Mouse (Mus musculus): ENCODE measurements at regions not wholly inside any gene's neighbourhood (a gene's known extent, or its start where the extent isn't known, plus 50 kb on each side); places are given as distances from the start of the nearest gene placed in this dataset.

- Histone ChIP-seq H3K27me3 (ENCODE audit: control insufficient read depth) (no peaks in the 10 kb centered on the region), H3K4me1 (ENCODE audit: control insufficient read depth) (no peaks in the 10 kb centered on the region; the same call in 1 of the 2 replicates), H3K4me3 (replicated peaks) (no peak overlapping the region), H3K9me3 (ENCODE audit: control insufficient read depth, low read length) (no peaks in the 10 kb centered on the region), H3K36me3 (ENCODE audit: control insufficient read depth) (no peaks in the 10 kb centered on the region)
- no peak for TF ChIP-seq GATA1 (IDR thresholded peaks at IDR 0.05; ENCODE audit: low read length)
These were observed 166.1 kb upstream of the Krr1 start for GRCm38 (mm10) chr10:111806333-111806732.

GRCm38 (mm10) chr10:111806916-111807315 is 165.5 kb upstream of the Krr1 start:
- H3K4me1 ChIP-seq (ENCODE audit: control insufficient read depth): no peaks in the 10 kb centered on the region; the same call in 1 of the 2 replicates
- H3K27me3 ChIP-seq (ENCODE audit: control insufficient read depth): no peaks in the 10 kb centered on the region
- H3K36me3 ChIP-seq (ENCODE audit: control insufficient read depth): no peaks in the 10 kb centered on the region
- no peaks in the 10 kb centered on the region for H3K9me3 ChIP-seq (ENCODE audit: control insufficient read depth, low read length)
- H3K4me3 ChIP-seq (replicated peaks): no peak overlapping the region
- no peak for TF ChIP-seq TAL1 (IDR thresholded peaks at IDR 0.05; ENCODE audit: low read length)
- no peak for TF ChIP-seq GATA1 (IDR thresholded peaks at IDR 0.05; ENCODE audit: low read length)

- H3K4me3 ChIP-seq (replicated peaks): no peak overlapping the region
- no peaks in the 10 kb centered on the region for H3K9me3 ChIP-seq (ENCODE audit: control insufficient read depth, low read length)
- no peaks in the 10 kb centered on the region for H3K4me1 ChIP-seq (ENCODE audit: control insufficient read depth)
- TF ChIP-seq GATA1 (IDR thresholded peaks at IDR 0.05; ENCODE audit: low read length) (no peak), TAL1 (IDR thresholded peaks at IDR 0.05; ENCODE audit: low read length) (no peak)
- no peaks in the 10 kb centered on the region for H3K27me3 ChIP-seq (ENCODE audit: control insufficient read depth)
- no peaks in the 10 kb centered on the region for H3K36me3 ChIP-seq (ENCODE audit: control insufficient read depth)
These were observed 158.7 kb upstream of the Krr1 start for GRCm38 (mm10) chr10:111813736-111814135.

DNA sequence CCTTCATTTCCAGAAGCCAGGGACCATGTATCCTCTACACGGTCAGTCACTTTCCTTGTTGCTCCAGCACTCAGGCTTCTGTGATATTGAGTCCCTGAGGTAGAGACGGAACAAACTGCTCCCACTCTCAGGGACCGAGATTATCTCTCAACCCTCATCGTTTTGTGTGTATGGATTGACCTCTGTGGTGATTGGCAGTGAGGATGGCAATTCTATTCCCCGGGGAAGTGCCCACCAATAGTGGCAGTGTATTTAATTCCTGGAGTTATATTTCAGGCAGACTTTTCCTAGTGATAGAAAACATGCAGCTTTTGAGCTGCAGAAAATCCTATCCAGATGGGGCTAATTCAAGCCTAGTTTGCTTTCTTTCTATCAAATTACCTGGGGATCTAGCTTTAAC is 157.8 kb upstream of the Krr1 start:
- Histone ChIP-seq H3K4me3 (replicated peaks) (no peak overlapping the region), H3K4me1 (ENCODE audit: control insufficient read depth) (no peaks in the 10 kb centered on the region), H3K27me3 (ENCODE audit: control insufficient read depth) (no peaks in the 10 kb centered on the region), H3K36me3 (ENCODE audit: control insufficient read depth) (no peaks in the 10 kb centered on the region), H3K9me3 (ENCODE audit: control insufficient read depth, low read length) (no peaks in the 10 kb centered on the region)
- TF ChIP-seq TAL1 (IDR thresholded peaks at IDR 0.05; ENCODE audit: low read length) (no peak), GATA1 (IDR thresholded peaks at IDR 0.05; ENCODE audit: low read length) (no peak)

GRCm38 (mm10) chr10:111815160-111815559 is 157.3 kb upstream of the Krr1 start:
- Histone ChIP-seq H3K27me3 (ENCODE audit: control insufficient read depth) (no peaks in the 10 kb centered on the region), H3K4me3 (replicated peaks) (no peak overlapping the region), H3K9me3 (ENCODE audit: control insufficient read depth, low read length) (no peaks in the 10 kb centered on the region), H3K4me1 (ENCODE audit: control insufficient read depth) (no peaks in the 10 kb centered on the region), H3K36me3 (ENCODE audit: control insufficient read depth) (no peaks in the 10 kb centered on the region)
- TF ChIP-seq TAL1 (IDR thresholded peaks at IDR 0.05; ENCODE audit: low read length) (no peak), GATA1 (IDR thresholded peaks at IDR 0.05; ENCODE audit: low read length) (no peak)

DNA sequence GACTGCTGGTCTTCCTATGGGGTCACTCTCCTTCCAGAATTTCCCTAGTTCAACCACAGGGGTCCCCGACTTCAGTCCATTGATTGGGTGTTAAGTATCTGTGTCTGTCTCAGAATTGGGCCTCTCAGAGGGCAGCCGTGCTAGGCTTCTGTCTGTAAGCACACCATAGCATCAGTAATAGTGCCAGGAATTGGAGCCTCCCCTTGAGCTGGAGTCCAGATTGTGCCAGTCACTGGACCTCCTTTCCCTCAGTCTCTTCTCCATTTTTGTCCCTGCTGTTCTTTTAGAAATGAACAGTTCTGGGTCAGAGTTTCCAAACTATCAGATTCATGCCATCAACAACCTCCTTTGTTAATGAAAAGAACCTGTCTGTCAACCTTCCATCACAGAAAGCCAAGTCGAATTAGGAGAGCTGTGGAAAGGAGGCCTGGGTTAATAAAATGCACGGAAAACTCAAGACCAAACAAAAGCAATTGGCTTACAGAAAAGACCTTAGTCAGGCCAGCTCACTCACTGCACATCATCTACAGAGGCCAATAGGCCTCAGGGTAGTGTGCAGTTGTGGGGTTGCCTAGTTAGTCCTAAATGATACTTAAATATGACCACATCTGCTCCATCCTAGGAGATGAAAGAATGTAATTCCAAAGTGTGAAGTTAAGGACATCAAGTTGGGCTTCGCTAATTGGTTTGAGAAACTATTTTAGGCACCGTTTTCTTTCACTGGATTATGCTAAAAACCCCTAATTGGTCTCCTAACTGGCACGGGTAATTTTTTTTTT is 156.5 kb upstream of the Krr1 start:
- no peaks in the 10 kb centered on the region for H3K36me3 ChIP-seq (ENCODE audit: control insufficient read depth)
- no peak overlapping the region for H3K4me3 ChIP-seq (replicated peaks)
- H3K27me3 ChIP-seq (ENCODE audit: control insufficient read depth): no peaks in the 10 kb centered on the region
- TF ChIP-seq TAL1 (IDR thresholded peaks at IDR 0.05; ENCODE audit: low read length) (no peak), GATA1 (IDR thresholded peaks at IDR 0.05; ENCODE audit: low read length) (no peak)
- H3K9me3 ChIP-seq (ENCODE audit: control insufficient read depth, low read length): no peaks in the 10 kb centered on the region
- no peaks in the 10 kb centered on the region for H3K4me1 ChIP-seq (ENCODE audit: control insufficient read depth)

DNA sequence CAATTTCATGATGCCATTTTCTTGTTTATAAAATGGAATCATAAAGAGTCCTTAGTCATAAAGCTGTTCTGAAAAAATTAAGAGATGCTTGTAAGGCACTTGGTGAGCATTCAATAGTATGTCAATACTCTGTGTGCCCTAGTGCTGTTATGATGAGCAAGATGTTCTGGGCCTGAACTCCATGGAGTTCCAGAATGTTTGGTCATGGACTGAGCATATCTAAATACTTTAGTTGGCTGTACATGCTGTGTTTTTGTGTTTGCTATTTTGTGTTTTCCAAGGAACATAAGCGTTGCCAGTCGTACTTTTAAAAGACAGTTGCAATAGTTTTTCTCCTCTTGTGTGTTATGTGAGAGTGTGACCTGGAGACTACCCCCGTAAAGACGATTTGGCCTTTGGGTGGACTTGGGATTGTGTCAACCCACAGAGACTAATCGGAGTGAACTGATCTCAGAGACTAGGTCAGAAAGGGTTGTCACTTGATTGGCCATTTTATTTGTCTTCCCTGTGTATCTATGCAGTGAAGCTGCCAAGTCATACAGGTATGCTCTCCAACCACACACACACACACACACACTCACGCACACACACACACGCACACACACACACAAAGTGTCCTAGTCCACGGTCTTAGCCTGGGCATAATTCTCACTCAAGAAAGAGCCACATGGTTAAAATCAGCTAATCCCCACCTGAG is 152.6 kb upstream of the Krr1 start:
- TF ChIP-seq GATA1 (IDR thresholded peaks at IDR 0.05; ENCODE audit: low read length): no peak
- TF ChIP-seq TAL1 (IDR thresholded peaks at IDR 0.05; ENCODE audit: low read length): no peak

DNA sequence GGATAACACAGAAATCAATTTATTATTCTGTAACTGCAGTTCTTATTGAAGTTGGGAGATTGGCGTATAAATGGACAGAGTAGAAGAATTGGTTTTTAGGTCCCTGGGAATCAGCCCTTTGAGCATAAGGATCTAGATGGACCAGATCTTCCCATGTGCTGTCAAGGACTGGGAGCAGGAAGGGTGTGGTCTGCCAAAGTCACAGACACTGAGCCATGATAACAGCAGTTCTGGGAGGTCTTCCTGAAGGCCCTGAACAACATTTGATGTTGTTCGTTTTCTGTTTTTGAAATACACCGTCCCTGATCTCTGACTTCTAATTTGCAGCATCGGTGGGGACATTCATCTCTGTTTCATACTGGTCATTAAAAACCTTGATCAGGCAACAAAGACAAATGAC is 147.6 kb upstream of the Krr1 start:
- H3K27me3 ChIP-seq (ENCODE audit: control insufficient read depth): no peaks in the 10 kb centered on the region
- H3K36me3 ChIP-seq (ENCODE audit: control insufficient read depth): no peaks in the 10 kb centered on the region
- H3K9me3 ChIP-seq (ENCODE audit: control insufficient read depth, low read length): no peaks in the 10 kb centered on the region
- H3K4me1 ChIP-seq (ENCODE audit: control insufficient read depth): peaks cover 38% of the 10 kb centered on the region
- H3K4me3 ChIP-seq (replicated peaks): peak overlapping the region; percentile 24
- TF ChIP-seq GATA1 (IDR thresholded peaks at IDR 0.05; ENCODE audit: low read length) (peak; percentile 66), TAL1 (IDR thresholded peaks at IDR 0.05; ENCODE audit: low read length) (peak; percentile 67)

More for the DNA sequence above, 152.6 kb upstream of the Krr1 start:
- Histone ChIP-seq H3K4me3 (replicated peaks) (no peak overlapping the region), H3K9me3 (ENCODE audit: control insufficient read depth, low read length) (no peaks in the 10 kb centered on the region), H3K36me3 (ENCODE audit: control insufficient read depth) (no peaks in the 10 kb centered on the region), H3K27me3 (ENCODE audit: control insufficient read depth) (no peaks in the 10 kb centered on the region), H3K4me1 (ENCODE audit: control insufficient read depth) (peaks cover 15% of the 10 kb centered on the region)

GRCm38 (mm10) chr10:111826033-111826754 is 146.3 kb upstream of the Krr1 start:
- H3K36me3 ChIP-seq (ENCODE audit: control insufficient read depth): no peaks in the 10 kb centered on the region
- H3K4me1 ChIP-seq (ENCODE audit: control insufficient read depth): peaks cover 38% of the 10 kb centered on the region
- no peaks in the 10 kb centered on the region for H3K27me3 ChIP-seq (ENCODE audit: control insufficient read depth)
- TF ChIP-seq GATA1 (IDR thresholded peaks at IDR 0.05; ENCODE audit: low read length): no peak
- no peak for TF ChIP-seq TAL1 (IDR thresholded peaks at IDR 0.05; ENCODE audit: low read length)
- no peak overlapping the region for H3K4me3 ChIP-seq (replicated peaks)
- no peaks in the 10 kb centered on the region for H3K9me3 ChIP-seq (ENCODE audit: control insufficient read depth, low read length)
